In genomic region chr3:108997284-108997683, GRCm38 (mm10) we compare ENCODE assay signal across 13 mouse cellular contexts. TPM values are rescaled to one million over a fixed set of nuclear protein-coding genes. Genes with fewer than 3 reads are reported as not detected.
A peak's percentile ranks its signal among the peaks of the same experiment; 100 is the strongest.
DNase-seq lines count a peak whose midpoint lies in the region; TF ChIP-seq lines count a peak whose summit lies in the region.
"Had no signal": no experiment of that assay in that cellular context is flagged by ENCODE, and none has a peak within 500 bp of the region (broad histone marks: within the 10 kb centered on the region; RNA-seq: fewer than 3 reads in every experiment).

No protein-coding gene starts in this region.

- no peaks in the 10 kb centered on the region for H3K27me3 ChIP-seq in heart, adult 2 months (ENCODE audit: control insufficient read depth, insufficient read depth, low read length)
- H3K27me3 ChIP-seq in megakaryocyte, embryonic 14.5 days (replicated peaks): no peaks in the 10 kb centered on the region
- H3K27me3 ChIP-seq in limb, embryonic 10.5 days (ENCODE audit: low read depth, poor library complexity, severe bottlenecking): no peaks in the 10 kb centered on the region
- H3K27me3 ChIP-seq: embryonic facial prominence, embryonic 15.5 days had no signal

- H3K4me1 ChIP-seq in heart, adult 2 months (ENCODE audit: control insufficient read depth, insufficient read depth, low read length): peaks cover 4% of the 10 kb centered on the region
- peaks cover 62% of the 10 kb centered on the region for H3K4me1 ChIP-seq in megakaryocyte, embryonic 14.5 days
- no peaks in the 10 kb centered on the region for H3K4me1 ChIP-seq in limb, embryonic 10.5 days
- H3K4me1 ChIP-seq: embryonic facial prominence, embryonic 15.5 days had no signal

- WGBS in heart, adult 2 months: 20% methylated on average over 11 of the region's 11 CpGs
- WGBS in limb, embryonic 10.5 days: 83% methylated on average over 11 of the region's 11 CpGs

- no peaks in the 10 kb centered on the region for H3K9me3 ChIP-seq in megakaryocyte, embryonic 14.5 days
- H3K9me3 ChIP-seq in limb, embryonic 10.5 days (replicated peaks): no peaks in the 10 kb centered on the region
- H3K9me3 ChIP-seq: embryonic facial prominence, embryonic 15.5 days had no signal

- TF ChIP-seq POLR2A in heart, adult 2 months (IDR thresholded peaks at IDR 0.05; ENCODE audit: insufficient read depth, low read depth, low read length): no peak

- H3K4me3 ChIP-seq in heart, adult 2 months: no peak overlapping the region
- H3K4me3 ChIP-seq in megakaryocyte, embryonic 14.5 days (replicated peaks): peak overlapping the region; percentile 89
- H3K4me3 ChIP-seq in limb, embryonic 10.5 days: no peak overlapping the region
- H3K4me3 ChIP-seq: embryonic facial prominence, embryonic 15.5 days had no signal

- peaks cover 3% of the 10 kb centered on the region; the same call in 1 of the 2 replicates for H3K36me3 ChIP-seq in heart, adult 2 months (ENCODE audit: control insufficient read depth, insufficient read depth, low read length)
- peaks cover 41% of the 10 kb centered on the region for H3K36me3 ChIP-seq in megakaryocyte, embryonic 14.5 days (replicated peaks; ENCODE audit: low read length)
- H3K36me3 ChIP-seq in limb, embryonic 10.5 days: peaks cover 8% of the 10 kb centered on the region

- H3K27ac ChIP-seq in heart, adult 2 months: 0 out of 2 replicates have a peak overlapping the region, but pooled peaks have one; percentile 3
- no peak overlapping the region for H3K27ac ChIP-seq in limb, embryonic 10.5 days
- H3K27ac ChIP-seq: embryonic facial prominence, embryonic 15.5 days had no signal

- peak in 1 of 2 experiments; percentile 24 for DNase-seq in heart, adult 2 months
- DNase-seq in heart, postnatal 14 days: no peak
- peak; percentile 37 for DNase-seq in adrenal gland, postnatal 10 days
- DNase-seq in liver: peak; percentile 20
- DNase-seq in right cerebral cortex, postnatal 4 days: no peak
- DNase-seq in limb, embryonic 10.5 days (ENCODE audit: low spot score): no peak
- DNase-seq in frontal cortex, postnatal 14 days (ENCODE audit: low spot score in 2 of 2): no peak

- TF ChIP-seq CTCF in heart, adult 2 months (IDR thresholded peaks at IDR 0.05): no peak

- no peaks in the 10 kb centered on the region for H3K79me2 ChIP-seq in heart, adult 2 months (replicated peaks; ENCODE audit: control insufficient read depth, insufficient read depth, low read length)

- intact Hi-C loops in heart, adult 2 months (cut with DNase I): no loop called here
- intact Hi-C loops in heart, postnatal 14 days (cut with DNase I): no loop called here

- TF ChIP-seq EP300 in heart, adult 2 months (IDR thresholded peaks at IDR 0.05; ENCODE audit: insufficient read depth, low read depth, low read length): no peak

- H3K9ac ChIP-seq in heart, adult 2 months (ENCODE audit: low read depth, low read length): no peak overlapping the region
- H3K9ac ChIP-seq: embryonic facial prominence, embryonic 15.5 days had no signal

RNA-seq across cellular contexts. Expression of gene Fam102b, which starts 30.1 kb away (rescaled TPM):
- 10 to 100 TPM; 11.2 to 12.7 TPM for total RNA-seq in heart, adult 2 months (2021)
- polyA plus RNA-seq in heart, adult 2 months (2012; rRNA removed): 4.9 and 7.7 TPM in 2 replicates
- total RNA-seq in heart, postnatal 14 days (2021): 10 to 100 TPM; 17.2 to 18.1 TPM
- 10 to 100 TPM; 14.8 to 18.0 TPM for total RNA-seq in adrenal gland, postnatal 10 days (2021)
- polyA plus RNA-seq in megakaryocyte, embryonic 14.5 days (2012; ENCODE audit: insufficient read depth, low replicate concordance): 0.28 and 0.58 TPM in 2 replicates
- 4.4 and 4.9 TPM in 2 replicates for polyA plus RNA-seq in limb, embryonic 10.5 days (2016; fragmentation: Nextera tagmentation; extraction: Ambion mirVana)

RNA-seq across cellular contexts. Expression of gene Gm9857, which starts 57.0 kb away (rescaled TPM):
- not detected for total RNA-seq in heart, adult 2 months (2021)
- not detected in 2 replicates for polyA plus RNA-seq in heart, adult 2 months (2012; rRNA removed)
- total RNA-seq in heart, postnatal 14 days (2021): not detected
- total RNA-seq in adrenal gland, postnatal 10 days (2021): not detected
- 8.5 TPM in 1 of 2 replicates, not detected in the other for polyA plus RNA-seq in megakaryocyte, embryonic 14.5 days (2012; ENCODE audit: insufficient read depth, low replicate concordance)
- not detected in 2 replicates for polyA plus RNA-seq in limb, embryonic 10.5 days (2016; fragmentation: Nextera tagmentation; extraction: Ambion mirVana)
- total RNA-seq: adrenal gland, adult 18-20 months; left cerebral cortex, postnatal 36 days had no signal
- polyA plus RNA-seq: heart, postnatal 0 days; small intestine, adult 2 months had no signal

RNA-seq across cellular contexts. Expression of gene Henmt1, which starts 57.6 kb away (rescaled TPM):
- total RNA-seq in heart, adult 2 months (2021): not detected
- not detected in 2 replicates for polyA plus RNA-seq in heart, adult 2 months (2012; rRNA removed)
- not detected for total RNA-seq in heart, postnatal 14 days (2021)
- not detected for total RNA-seq in adrenal gland, postnatal 10 days (2021)
- not detected in 2 replicates for polyA plus RNA-seq in megakaryocyte, embryonic 14.5 days (2012; ENCODE audit: insufficient read depth, low replicate concordance)
- 0.48 and 0.88 TPM in 2 replicates for polyA plus RNA-seq in limb, embryonic 10.5 days (2016; fragmentation: Nextera tagmentation; extraction: Ambion mirVana)
- total RNA-seq: adrenal gland, adult 18-20 months had no signal
- polyA plus RNA-seq: heart, postnatal 0 days; small intestine, adult 2 months had no signal

Comparison
In these comparisons a context has a peak if more than half of its experiments do, and no peak if none do; other contexts are left out.
1. DNase-seq: peak in adrenal gland, postnatal 10 days (single experiment) and liver (single experiment); none in heart, postnatal 14 days (0 of 2), right cerebral cortex, postnatal 4 days (single experiment), limb, embryonic 10.5 days (single experiment) and frontal cortex, postnatal 14 days (0 of 2).